Mouse (Mus musculus) ES-Bruce4 (cell line): ENCODE data around the gene Fig4.

Source experiments
- CTCF ChIP-seq: IDR thresholded peaks from one replicate; pipeline ENCODE4 v1.8.1; 2011; ENCODE audit warnings: low read depth, low read length
- EP300 ChIP-seq: IDR thresholded peaks from 2 replicates; pipeline ENCODE4 v1.6.1; 2011; ENCODE audit warnings: low read depth, low read length; ENCODE audit not compliant: insufficient read depth
- POLR2A ChIP-seq: IDR thresholded peaks from one replicate; pipeline ENCODE4 v1.8.1; 2011; ENCODE audit warnings: low read length; ENCODE audit not compliant: insufficient read depth

GRCm38 (mm10) chr10:41245477-41245876 is 57.6 kb downstream of the Fig4 start:
- no peak for TF ChIP-seq CTCF
- no peak for TF ChIP-seq POLR2A
- no peak for TF ChIP-seq EP300
